Mouse (Mus musculus) forebrain, embryonic 15.5 days (tissue): ENCODE measurements around the gene Espl1. TPM values are rescaled to one million over a fixed set of nuclear protein-coding genes. Genes with fewer than 3 reads are reported as not detected.
A peak's percentile ranks its signal among the peaks of the same experiment; 100 is the strongest.

Experiments used
- ATAC-seq: fragments of 200-750 bp; cut with Nextera tagmentation; replicated peaks from 2 replicates; pipeline ENCODE4 v1.8.0; 2017; ENCODE audit warnings: mild to moderate bottlenecking, moderate TSS enrichment, moderate library complexity
- H3K27ac ChIP-seq: fragments of 300-500 bp; sonication (generic); replicated peaks from 2 replicates; pipeline ENCODE4 v1.5.1; 2015; ENCODE audit warnings: mild to moderate bottlenecking, inconsistent platforms
- H3K27me3 ChIP-seq: fragments of 300-500 bp; sonication (generic); 2 replicates; pipeline ENCODE4 v1.6.1; 2015; ENCODE audit warnings: inconsistent platforms
- H3K36me3 ChIP-seq: fragments of 300-500 bp; sonication (generic); 2 replicates; pipeline ENCODE4 v1.6.1; 2015; ENCODE audit warnings: mild to moderate bottlenecking, inconsistent platforms
- H3K4me1 ChIP-seq: fragments of 300-500 bp; sonication (generic); 2 replicates; pipeline ENCODE4 v1.6.1; 2015; ENCODE audit warnings: inconsistent platforms
- H3K4me2 ChIP-seq: fragments of 300-500 bp; sonication (generic); replicated peaks from 2 replicates; pipeline ENCODE4 v1.6.1; 2015; ENCODE audit warnings: mild to moderate bottlenecking, inconsistent platforms
- H3K4me3 ChIP-seq: fragments of 300-500 bp; sonication (generic); 2 replicates; pipeline ENCODE4 v1.5.1; 2015; ENCODE audit warnings: mild to moderate bottlenecking, inconsistent platforms
- H3K9ac ChIP-seq: fragments of 300-500 bp; sonication (generic); replicated peaks from 2 replicates; pipeline ENCODE4 v1.6.1; 2015; ENCODE audit warnings: mild to moderate bottlenecking, inconsistent platforms
- H3K9me3 ChIP-seq: fragments of 300-500 bp; sonication (generic); 2 replicates; pipeline ENCODE4 v1.6.1; 2016; ENCODE audit warnings: inconsistent platforms
- WGBS: fragments of 180-500 bp; shearing (Covaris S2); methylation state at CpG from one replicate; pipeline ENCODE4 v1.1.7; 2015; ENCODE audit warnings: mixed read lengths; 5-methylcytosine and 5-hydroxymethylcytosine counted together
- polyA plus RNA-seq: library from polyadenylated mRNA; unstranded; fragments of >200 nt; fragmentation: Nextera tagmentation; extraction: Ambion mirVana; gene quantifications from 2 replicates; pipeline ENCODE4 v1.2.1, GENCODE M21; 2015

Gene Espl1
- polyA plus RNA-seq, 1 experiment from 2014 or later, result 10.2 TPM

DNA sequence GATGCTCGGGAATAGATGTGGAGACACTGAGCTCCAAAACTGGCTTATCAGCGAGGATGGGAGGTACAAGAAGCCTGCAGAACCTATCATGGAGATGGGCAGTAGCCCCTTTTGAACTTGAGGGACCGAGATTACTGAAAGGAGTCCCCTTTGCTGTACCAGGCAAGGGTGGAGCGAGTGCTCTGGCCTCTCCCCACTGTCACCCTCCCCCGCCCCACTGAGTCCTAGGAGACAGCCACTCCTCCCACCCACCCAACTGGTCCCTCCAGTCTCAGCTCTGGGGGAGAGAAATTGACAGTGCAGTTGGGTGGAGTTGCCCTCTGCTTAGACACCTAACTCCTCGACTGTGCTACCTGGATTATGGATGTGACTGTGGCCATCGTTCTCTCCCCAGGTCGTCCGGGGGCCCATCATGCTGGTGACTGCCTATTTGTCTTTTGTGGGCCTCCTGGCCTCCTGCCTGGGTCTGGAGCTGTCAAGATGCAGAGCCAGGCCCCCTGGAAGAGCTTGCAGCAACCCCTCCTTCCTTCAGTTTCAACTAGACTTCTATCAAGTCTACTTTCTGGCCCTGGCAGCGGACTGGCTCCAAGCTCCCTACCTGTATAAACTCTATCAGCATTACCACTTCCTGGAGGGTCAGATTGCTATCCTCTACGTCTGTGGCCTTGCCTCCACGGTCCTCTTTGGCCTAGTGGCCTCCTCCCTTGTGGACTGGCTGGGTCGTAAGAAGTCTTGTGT lies 16.1 kb upstream of the Espl1 start:
- peak overlapping the region; percentile 82 for H3K27ac ChIP-seq
- H3K36me3 ChIP-seq, result peaks cover 12% of the 10 kb centered on the region
- no peaks in the 10 kb centered on the region for H3K9me3 ChIP-seq
- peak overlapping the region; percentile 86 for H3K9ac ChIP-seq
- 29% methylated on average over 13 of the region's 13 CpGs for WGBS
- peaks cover 16% of the 10 kb centered on the region for H3K4me1 ChIP-seq
- peak overlapping the region; percentile 79 for H3K4me2 ChIP-seq
- no peaks in the 10 kb centered on the region for H3K27me3 ChIP-seq
- peak overlapping the region; percentile 84 for H3K4me3 ChIP-seq
- ATAC-seq, result peak; percentile 42

GRCm38 (mm10) chr15:102280623-102281022 lies 15.4 kb upstream of the Espl1 start:
- peaks cover 12% of the 10 kb centered on the region for H3K36me3 ChIP-seq
- H3K9ac ChIP-seq, result no peak overlapping the region
- no peak overlapping the region for H3K27ac ChIP-seq
- H3K27me3 ChIP-seq, result no peaks in the 10 kb centered on the region
- WGBS, result 96% methylated on average over 19 of the region's 19 CpGs
- peaks cover 16% of the 10 kb centered on the region for H3K4me1 ChIP-seq
- H3K4me3 ChIP-seq, result peak overlapping the region; percentile 84
- ATAC-seq, result no peak
- H3K9me3 ChIP-seq, result no peaks in the 10 kb centered on the region
- H3K4me2 ChIP-seq, result peak overlapping the region; percentile 79; the same call in 1 of the 2 replicates

DNA sequence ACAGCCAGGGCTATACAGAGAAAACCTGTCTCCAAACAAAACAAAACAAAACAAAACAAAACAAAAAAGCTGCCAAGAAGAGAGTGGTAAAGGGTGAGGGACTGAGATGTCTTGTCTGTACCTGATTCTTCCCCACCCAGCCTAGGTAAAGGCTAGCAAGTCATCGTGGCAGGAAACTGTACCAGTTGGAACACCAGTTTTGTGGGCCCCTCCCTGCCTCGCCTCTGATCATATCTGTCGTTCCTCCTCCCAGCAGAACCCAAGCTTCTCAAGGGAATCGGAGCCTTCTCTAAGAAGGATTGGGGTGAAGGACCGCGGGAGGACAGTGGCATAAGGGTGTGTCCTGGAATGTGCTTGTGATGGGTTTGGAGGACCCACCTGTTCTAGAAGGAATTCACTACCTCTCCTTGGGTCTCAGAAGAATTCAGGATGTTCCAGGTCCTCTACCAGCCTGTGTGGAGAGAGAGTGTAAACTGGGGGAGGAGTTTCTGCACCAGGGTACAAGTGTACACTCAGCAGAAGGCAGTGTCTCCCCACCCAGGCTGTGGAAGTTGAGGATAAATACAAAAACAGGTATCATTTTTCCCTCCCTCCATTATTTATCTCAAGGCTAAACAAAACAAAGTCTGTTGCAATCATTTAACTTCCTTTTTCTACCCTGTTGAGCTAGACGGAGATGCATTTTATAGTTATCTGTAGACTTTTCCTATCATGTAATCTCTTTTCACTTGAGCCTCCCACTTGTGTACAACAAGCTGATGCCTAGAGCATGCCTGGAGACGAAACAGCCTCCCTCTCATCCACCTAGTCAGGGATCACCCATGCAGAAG lies 13.4 kb upstream of the Espl1 start:
- H3K27me3 ChIP-seq, result no peaks in the 10 kb centered on the region
- WGBS, result 89% methylated on average over 8 of the region's 8 CpGs
- peaks cover 12% of the 10 kb centered on the region for H3K36me3 ChIP-seq
- no peak overlapping the region for H3K9ac ChIP-seq
- no peak overlapping the region for H3K27ac ChIP-seq
- no peak for ATAC-seq
- H3K4me3 ChIP-seq, result no peak overlapping the region
- H3K4me1 ChIP-seq, result peaks cover 16% of the 10 kb centered on the region
- no peaks in the 10 kb centered on the region for H3K9me3 ChIP-seq
- H3K4me2 ChIP-seq, result no peak overlapping the region

- Histone ChIP-seq H3K4me3 (no peak overlapping the region), H3K9ac (no peak overlapping the region), H3K4me2 (no peak overlapping the region), H3K36me3 (peaks cover 12% of the 10 kb centered on the region), H3K9me3 (no peaks in the 10 kb centered on the region), H3K4me1 (peaks cover 15% of the 10 kb centered on the region), H3K27ac (no peak overlapping the region), H3K27me3 (no peaks in the 10 kb centered on the region)
- 86% methylated on average over 3 of the region's 3 CpGs for WGBS
- ATAC-seq, result no peak
These were observed 12.4 kb upstream of the Espl1 start for GRCm38 (mm10) chr15:102283648-102284047.

- H3K4me1 ChIP-seq, result no peaks in the 10 kb centered on the region
- H3K4me3 ChIP-seq, result no peak overlapping the region
- ATAC-seq, result no peak
- H3K4me2 ChIP-seq, result no peak overlapping the region
- no peaks in the 10 kb centered on the region for H3K36me3 ChIP-seq
- H3K27ac ChIP-seq, result no peak overlapping the region
- no peaks in the 10 kb centered on the region for H3K9me3 ChIP-seq
- H3K9ac ChIP-seq, result no peak overlapping the region
- no peaks in the 10 kb centered on the region for H3K27me3 ChIP-seq
These were observed 8.7 kb upstream of the Espl1 start for GRCm38 (mm10) chr15:102287395-102287794.

GRCm38 (mm10) chr15:102296368-102297006 lies 421 bp downstream of the Espl1 start:
- Histone ChIP-seq H3K27ac (no peak overlapping the region), H3K9ac (peak overlapping the region; percentile 45), H3K4me3 (peak overlapping the region; percentile 59), H3K9me3 (no peaks in the 10 kb centered on the region), H3K36me3 (peaks cover 7% of the 10 kb centered on the region; the same call in 1 of the 2 replicates), H3K4me2 (peak overlapping the region; percentile 97), H3K27me3 (no peaks in the 10 kb centered on the region), H3K4me1 (peaks cover 12% of the 10 kb centered on the region)
- ATAC-seq, result peak; percentile 81; the same call in 1 of the 2 replicates
- WGBS, result 4% methylated on average over 24 of the region's 24 CpGs

DNA sequence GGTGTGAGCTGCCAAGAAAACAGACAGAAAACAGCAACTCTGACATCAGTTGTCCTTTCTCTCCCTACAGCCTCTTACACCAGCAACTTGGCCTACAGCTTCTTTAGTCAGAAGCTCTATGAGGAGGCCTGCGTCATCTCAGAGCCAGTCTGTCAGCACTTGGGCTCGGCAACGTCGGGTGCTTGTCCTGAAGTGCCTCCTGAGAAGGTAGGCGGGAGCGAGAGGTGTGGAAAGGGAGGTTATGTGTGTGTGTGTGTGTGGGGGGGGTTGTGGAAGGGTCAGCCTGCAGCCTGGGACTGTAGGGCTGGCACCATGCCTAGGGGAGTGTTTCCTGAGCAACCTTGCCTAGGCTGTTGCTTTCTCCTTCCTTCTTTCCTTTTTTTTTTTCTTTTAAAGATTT lies 6.5 kb downstream of the Espl1 start:
- Histone ChIP-seq H3K4me3 (no peak overlapping the region), H3K36me3 (peaks cover 7% of the 10 kb centered on the region), H3K9ac (no peak overlapping the region), H3K27ac (no peak overlapping the region), H3K9me3 (no peaks in the 10 kb centered on the region), H3K4me2 (no peak overlapping the region), H3K27me3 (no peaks in the 10 kb centered on the region), H3K4me1 (no peaks in the 10 kb centered on the region)
- ATAC-seq, result no peak
- WGBS, result 89% methylated on average over 6 of the region's 6 CpGs

DNA sequence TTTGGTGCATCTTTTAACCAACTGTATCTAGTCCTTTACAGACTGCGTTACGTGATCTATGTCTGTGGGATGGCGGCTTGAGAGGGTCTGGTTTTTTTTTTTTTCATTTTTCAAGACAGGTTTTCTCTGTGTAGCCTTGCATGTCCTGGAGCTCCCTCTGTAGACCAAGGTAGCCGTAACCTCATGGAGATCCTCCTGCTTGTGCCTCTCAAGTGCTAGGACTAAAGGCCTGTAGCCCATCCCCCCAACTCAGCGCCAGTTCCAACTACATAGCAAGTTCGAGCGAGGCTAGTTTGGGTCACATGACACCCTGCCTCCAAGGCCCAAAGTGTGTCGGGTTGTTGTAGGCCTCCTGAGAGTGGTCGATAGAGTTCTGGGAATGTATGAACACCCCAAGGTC lies 12.7 kb downstream of the Espl1 start:
- no peaks in the 10 kb centered on the region for H3K27me3 ChIP-seq
- no peaks in the 10 kb centered on the region for H3K9me3 ChIP-seq
- 86% methylated on average over 9 of the region's 9 CpGs for whole genome bisulfite sequencing
- no peak overlapping the region for H3K27ac ChIP-seq
- no peak for ATAC-seq
- H3K4me1 ChIP-seq, result no peaks in the 10 kb centered on the region
- H3K36me3 ChIP-seq, result peaks cover 14% of the 10 kb centered on the region
- no peak overlapping the region for H3K9ac ChIP-seq
- H3K4me2 ChIP-seq, result no peak overlapping the region
- no peak overlapping the region for H3K4me3 ChIP-seq

- 89% methylated on average over 10 of the region's 10 CpGs for WGBS
- Histone ChIP-seq H3K27me3 (no peaks in the 10 kb centered on the region), H3K4me1 (no peaks in the 10 kb centered on the region), H3K9me3 (no peaks in the 10 kb centered on the region), H3K9ac (no peak overlapping the region), H3K4me3 (no peak overlapping the region), H3K27ac (no peak overlapping the region), H3K36me3 (peaks cover 17% of the 10 kb centered on the region), H3K4me2 (no peak overlapping the region)
- ATAC-seq, result no peak
These were observed 14.2 kb downstream of the Espl1 start for GRCm38 (mm10) chr15:102310074-102310845.

- no peak overlapping the region for H3K4me3 ChIP-seq
- no peaks in the 10 kb centered on the region for H3K27me3 ChIP-seq
- no peak overlapping the region for H3K27ac ChIP-seq
- H3K9ac ChIP-seq, result no peak overlapping the region
- no peaks in the 10 kb centered on the region for H3K4me1 ChIP-seq
- H3K9me3 ChIP-seq, result no peaks in the 10 kb centered on the region
- ATAC-seq, result no peak
- no peak overlapping the region for H3K4me2 ChIP-seq
- peaks cover 20% of the 10 kb centered on the region; the same call in 1 of the 2 replicates for H3K36me3 ChIP-seq
These were observed 15.4 kb downstream of the Espl1 start for GRCm38 (mm10) chr15:102311489-102311888.

DNA sequence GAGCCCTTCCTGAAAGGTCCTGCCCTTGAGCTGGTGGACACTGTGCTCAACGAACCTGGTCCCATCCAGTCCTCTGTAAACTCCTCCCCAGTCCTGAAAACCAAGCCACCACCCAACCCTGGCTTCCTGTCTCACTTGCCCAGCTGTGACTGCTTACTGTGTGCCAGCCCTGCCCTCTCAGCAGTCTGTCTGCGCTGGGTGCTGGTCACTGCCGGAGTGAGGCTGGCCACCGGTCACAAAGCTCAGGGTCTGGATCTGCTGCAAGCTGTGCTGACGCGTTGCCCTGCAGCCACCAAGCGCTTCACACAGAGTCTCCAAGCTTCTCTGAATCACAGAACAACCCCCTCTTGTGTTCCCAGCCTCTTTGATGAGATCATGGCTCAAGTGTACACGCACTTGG lies 19.2 kb downstream of the Espl1 start:
- H3K4me2 ChIP-seq, result no peak overlapping the region
- no peak overlapping the region for H3K4me3 ChIP-seq
- 93% methylated on average over 8 of the region's 8 CpGs for WGBS
- no peaks in the 10 kb centered on the region for H3K27me3 ChIP-seq
- H3K9me3 ChIP-seq, result no peaks in the 10 kb centered on the region
- peaks cover 14% of the 10 kb centered on the region; the same call in 1 of the 2 replicates for H3K36me3 ChIP-seq
- H3K27ac ChIP-seq, result no peak overlapping the region
- H3K9ac ChIP-seq, result no peak overlapping the region
- ATAC-seq, result no peak
- no peaks in the 10 kb centered on the region for H3K4me1 ChIP-seq
